Mouse (Mus musculus) small intestine, adult 2 months (tissue): ENCODE data around the gene Sdr39u1. TPM values are rescaled to one million over a fixed set of nuclear protein-coding genes. Genes with fewer than 3 reads are reported as not detected.

ENCODE experiments used
- H3K27ac ChIP-seq: fragments of 200-500 bp; 2 replicates; pipeline ENCODE4 v1.5.1; 2012; ENCODE audit warnings: low read depth, low read length, control low read depth, inconsistent platforms; ENCODE audit not compliant: insufficient read depth
- H3K27me3 ChIP-seq: fragments of 200-500 bp; 2 replicates; pipeline ENCODE4 v1.6.1; 2012; ENCODE audit warnings: mild to moderate bottlenecking, moderate library complexity, low read length, inconsistent platforms; ENCODE audit not compliant: control insufficient read depth, insufficient read depth
- H3K36me3 ChIP-seq: fragments of 200-500 bp; 2 replicates; pipeline ENCODE4 v1.6.1; 2012; ENCODE audit warnings: mild to moderate bottlenecking, low read length, control low read depth, inconsistent platforms; ENCODE audit not compliant: control insufficient read depth, insufficient read depth
- H3K4me1 ChIP-seq: fragments of 200-500 bp; 2 replicates; pipeline ENCODE4 v1.6.1; 2012; ENCODE audit warnings: low read length, inconsistent platforms, mixed read lengths; ENCODE audit not compliant: control insufficient read depth, insufficient read depth, insufficient read length
- H3K4me3 ChIP-seq: fragments of 200-500 bp; 2 replicates; pipeline ENCODE4 v1.5.1; 2012; ENCODE audit warnings: low read depth, mild to moderate bottlenecking, control low read depth, inconsistent platforms, low read length, moderate library complexity
- CTCF ChIP-seq: fragments of 200-500 bp; IDR thresholded peaks from 2 replicates; pipeline ENCODE4 v1.5.1; 2012; ENCODE audit warnings: low read depth, mild to moderate bottlenecking, control low read depth, inconsistent platforms, low read length, moderate library complexity, mixed read lengths; ENCODE audit not compliant: insufficient replicate concordance, insufficient read length; ENCODE audit errors: extremely low read depth
- POLR2A ChIP-seq: fragments of 200-500 bp; IDR thresholded peaks from 2 replicates; pipeline ENCODE4 v1.6.1; 2012; ENCODE audit warnings: low read depth, mild to moderate bottlenecking, control low read depth, inconsistent platforms, low read length, moderate library complexity
- WGBS: fragments of 180-500 bp; shearing (Covaris S2); methylation state at CpG from one replicate; pipeline ENCODE4 v1.1.7; 2018; 5-methylcytosine and 5-hydroxymethylcytosine counted together
- polyA plus RNA-seq: library from polyadenylated mRNA; depleted of rRNA; stranded (reverse); fragments of >200 nt; gene quantifications from 2 replicates; pipeline ENCODE4 v1.2.3, GENCODE M21; 2012; rRNA removed

Sdr39u1 gene
- polyA plus RNA-seq, result 17.8 and 34.0 TPM in 2 replicates

GRCm38 (mm10) chr14:55899701-55900413, at the start of gene Sdr39u1:
Sdr39u1 (minus strand) TSS chr14:55900293.
- Histone ChIP-seq H3K36me3 (peaks cover 23% of the 10 kb centered on the region), H3K4me3 (peak within 1 kb of the TSS; percentile 64), H3K4me1 (peaks cover 10% of the 10 kb centered on the region; the same call in 1 of the 2 replicates), H3K27me3 (no peaks in the 10 kb centered on the region), H3K27ac (peak within 1 kb of the TSS; percentile 41)
- WGBS, result 2% methylated on average over 39 of the region's 39 CpGs
- TF ChIP-seq POLR2A (peak; percentile 73), CTCF (no peak)

DNA sequence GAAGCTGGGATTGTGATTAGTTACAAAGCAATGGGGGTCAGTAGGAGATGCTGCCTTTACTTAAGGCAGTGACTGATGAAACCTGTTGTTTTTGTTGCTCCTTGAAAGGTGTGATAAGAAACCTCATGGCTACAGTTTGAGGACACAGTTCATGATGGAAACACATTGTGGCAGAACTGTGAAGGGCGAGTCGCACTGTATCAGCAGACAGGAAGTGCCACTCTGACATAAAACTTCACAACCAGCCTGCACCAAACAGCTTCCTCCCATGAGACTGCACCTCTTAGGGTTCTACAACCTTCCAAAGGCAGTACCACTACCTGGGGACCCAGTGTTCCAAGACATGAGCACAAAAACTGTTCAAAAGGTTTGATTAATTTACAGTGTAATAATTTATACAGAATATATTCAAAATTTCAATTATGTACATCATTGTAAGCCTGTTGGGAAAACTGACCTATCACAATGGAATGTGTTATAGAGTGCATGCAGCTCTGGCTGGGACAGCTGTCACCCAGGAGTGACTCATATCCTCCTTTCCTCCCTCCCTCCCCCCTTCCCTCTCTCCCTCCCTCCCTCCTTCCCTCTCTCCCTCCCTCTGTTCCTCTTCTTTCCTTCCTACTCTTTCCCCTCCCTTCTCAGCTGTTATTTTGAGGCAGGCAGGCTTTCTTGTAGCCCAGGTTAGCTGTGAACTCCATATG, 46.3 kb upstream of the Sdr39u1 start:
- TF ChIP-seq CTCF (no peak), POLR2A (no peak)
- no peak overlapping the region for H3K27ac ChIP-seq
- WGBS, result 42% methylated on average over 2 of the region's 2 CpGs

DNA sequence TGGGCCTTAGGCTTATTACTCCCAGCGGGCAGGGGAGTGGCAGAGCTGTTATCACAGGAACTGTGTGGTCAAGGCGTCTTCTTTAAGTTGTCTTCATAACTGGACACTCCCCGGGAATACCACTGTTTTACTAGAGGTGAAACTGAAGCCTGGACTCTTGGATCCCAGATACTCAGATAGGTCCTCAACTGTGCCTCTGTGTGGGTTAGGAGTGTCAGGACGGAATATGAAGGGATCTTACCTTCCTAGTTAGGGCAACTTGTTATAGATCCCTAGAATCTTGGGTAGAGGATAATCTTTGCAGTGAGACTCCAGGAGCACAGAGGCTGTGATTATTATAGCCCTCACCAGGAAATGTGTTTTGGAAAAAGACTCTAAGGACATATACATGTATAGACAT, 44.5 kb upstream of the Sdr39u1 start, which contains the start of gene Cma1:
TSS of gene Cma1 (minus strand) at position 101 of the 400 bp plus-strand sequence.
- Histone ChIP-seq H3K27me3 (peaks cover 2% of the 10 kb centered on the region; the same call in 1 of the 2 replicates), H3K4me3 (no peak within 1 kb of the TSS), H3K36me3 (no peaks in the 10 kb centered on the region), H3K4me1 (no peaks in the 10 kb centered on the region), H3K27ac (no peak within 1 kb of the TSS)
- TF ChIP-seq CTCF (no peak), POLR2A (no peak)
- 52% methylated on average over 4 of the region's 4 CpGs for WGBS

More for the DNA sequence above, 46.3 kb upstream of the Sdr39u1 start:
- Histone ChIP-seq H3K4me1 (no peaks in the 10 kb centered on the region), H3K4me3 (no peak overlapping the region), H3K27me3 (peaks cover 2% of the 10 kb centered on the region; the same call in 1 of the 2 replicates), H3K36me3 (no peaks in the 10 kb centered on the region)

DNA sequence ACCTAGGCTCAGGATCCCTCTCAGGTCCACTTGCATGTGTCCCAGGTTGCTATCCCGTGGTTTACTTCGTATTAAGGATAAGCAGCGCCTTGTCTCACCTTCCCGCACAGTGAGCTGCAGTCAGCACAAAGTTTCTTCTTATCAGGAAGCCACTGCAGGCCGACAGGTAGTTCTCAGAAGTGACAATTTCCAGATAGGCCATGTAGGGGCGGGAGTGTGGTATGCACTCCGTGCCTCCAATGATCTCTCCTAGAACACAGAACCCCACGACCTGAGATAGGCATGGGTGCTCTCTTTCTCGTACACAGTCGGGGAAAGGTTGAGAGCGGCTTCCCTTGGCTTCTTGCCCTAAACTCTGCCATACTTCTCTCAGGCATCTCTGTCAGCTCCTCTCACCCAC, 43.5 kb upstream of the Sdr39u1 start:
- TF ChIP-seq POLR2A (no peak), CTCF (no peak)
- Histone ChIP-seq H3K27ac (no peak overlapping the region), H3K27me3 (peaks cover 2% of the 10 kb centered on the region; the same call in 1 of the 2 replicates), H3K4me3 (no peak overlapping the region), H3K4me1 (no peaks in the 10 kb centered on the region), H3K36me3 (no peaks in the 10 kb centered on the region)
- 55% methylated on average over 11 of the region's 11 CpGs for WGBS

GRCm38 (mm10) chr14:55940070-55940800, 40.1 kb upstream of the Sdr39u1 start:
- Histone ChIP-seq H3K27me3 (no peaks in the 10 kb centered on the region), H3K4me3 (no peak overlapping the region), H3K4me1 (no peaks in the 10 kb centered on the region), H3K27ac (no peak overlapping the region), H3K36me3 (no peaks in the 10 kb centered on the region)
- TF ChIP-seq POLR2A (no peak), CTCF (no peak)
- whole genome bisulfite sequencing, result 31% methylated on average over 7 of the region's 7 CpGs

DNA sequence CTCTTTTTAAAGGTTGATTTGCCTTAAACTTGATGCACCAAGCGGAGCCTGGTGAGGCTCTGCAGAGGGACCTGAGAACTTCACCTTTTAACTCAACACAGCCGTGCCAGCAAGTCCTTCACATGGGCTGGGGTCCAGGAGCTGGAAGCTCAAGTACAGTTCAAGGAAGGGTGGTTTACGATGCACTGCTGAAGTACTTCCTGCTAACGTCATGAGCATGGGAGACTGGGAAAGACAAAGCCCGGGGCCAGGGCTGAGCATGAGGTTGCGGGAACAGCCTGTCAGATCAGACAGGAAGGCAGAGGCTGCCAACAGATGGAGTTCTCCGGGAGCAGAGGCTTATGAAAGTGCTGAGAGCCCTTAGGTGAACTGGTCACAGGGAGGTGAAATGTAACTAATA, 33.5 kb upstream of the Sdr39u1 start:
- H3K27me3 ChIP-seq, result no peaks in the 10 kb centered on the region
- TF ChIP-seq POLR2A (no peak), CTCF (no peak)
- H3K36me3 ChIP-seq, result no peaks in the 10 kb centered on the region
- H3K4me3 ChIP-seq, result no peak overlapping the region
- H3K4me1 ChIP-seq, result no peaks in the 10 kb centered on the region
- WGBS, result 17% methylated on average over 7 of the region's 7 CpGs
- H3K27ac ChIP-seq, result no peak overlapping the region
